Mouse (Mus musculus) hindbrain, postnatal 0 days (tissue): ENCODE results near the gene Atp2b4. TPM values are rescaled to one million over a fixed set of nuclear protein-coding genes. Genes with fewer than 3 reads are reported as not detected.
A peak's percentile ranks its signal among the peaks of the same experiment; 100 is the strongest.

ENCODE experiments used
- ATAC-seq: fragments of 200-750 bp; cut with Nextera tagmentation; 2 replicates; pipeline ENCODE4 v1.8.0; 2017; ENCODE audit warnings: mild to moderate bottlenecking, moderate TSS enrichment, moderate library complexity
- DNase-seq: peaks from one replicate; pipeline ENCODE4 v3.0.0-alpha.2; 2015; ENCODE audit warnings: low spot score
- H3K27ac ChIP-seq: fragments of 300-500 bp; sonication (generic); 2 replicates; pipeline ENCODE4 v1.5.1; 2014; ENCODE audit warnings: mild to moderate bottlenecking
- H3K27me3 ChIP-seq: fragments of 300-500 bp; sonication (generic); 2 replicates; pipeline ENCODE4 v1.6.1; 2014; ENCODE audit warnings: low read length, mixed read lengths; ENCODE audit not compliant: insufficient read depth
- H3K36me3 ChIP-seq: fragments of 300-500 bp; sonication (generic); 2 replicates; pipeline ENCODE4 v1.6.1; 2014; ENCODE audit warnings: low read length, mixed read lengths; ENCODE audit not compliant: insufficient read depth
- H3K4me1 ChIP-seq: fragments of 300-500 bp; sonication (generic); 2 replicates; pipeline ENCODE4 v1.6.1; 2014; ENCODE audit warnings: antibody characterized with exemption, low read length, mixed read lengths; ENCODE audit not compliant: insufficient read depth
- H3K4me2 ChIP-seq: fragments of 300-500 bp; sonication (generic); 2 replicates; pipeline ENCODE4 v1.6.1; 2014; ENCODE audit warnings: low read depth, mild to moderate bottlenecking, low read length, moderate library complexity, mixed read lengths
- H3K4me3 ChIP-seq: fragments of 300-500 bp; sonication (generic); 2 replicates; pipeline ENCODE4 v1.5.1; 2014; ENCODE audit warnings: low read length
- H3K9ac ChIP-seq: fragments of 300-500 bp; sonication (generic); replicated peaks from 2 replicates; pipeline ENCODE4 v1.6.1; 2014; ENCODE audit warnings: mild to moderate bottlenecking, low read length, moderate library complexity, mixed read lengths
- H3K9me3 ChIP-seq: fragments of 300-500 bp; sonication (generic); 2 replicates; pipeline ENCODE4 v1.6.1; 2016; ENCODE audit warnings: low read length, mixed read lengths
- CTCF ChIP-seq: IDR thresholded peaks from 2 replicates; pipeline ENCODE4 v1.5.1; 2016; ENCODE audit warnings: antibody characterized with exemption, control low read depth, low read depth
- WGBS: fragments of 180-500 bp; shearing (Covaris S2); extraction: QIAGEN DNeasy Blood & Tissue Kit; methylation state at CpG from one replicate; pipeline ENCODE4 v1.1.7; 2014; 5-methylcytosine and 5-hydroxymethylcytosine counted together
- polyA plus RNA-seq: library from polyadenylated mRNA; unstranded; fragments of >200 nt; fragmentation: Nextera tagmentation; extraction: Ambion mirVana; gene quantifications from 2 replicates; pipeline ENCODE4 v1.2.1, GENCODE M21; 2015
- total RNA-seq: library from RNA; depleted of rRNA; stranded (reverse); fragments of >200 nt; gene quantifications from 2 replicates; pipeline ENCODE4 v1.2.3, GENCODE M21; 2014; rRNA removed

Gene Atp2b4
- total RNA-seq (56.6 and 57.3 TPM in 2 replicates), polyA plus RNA-seq (13.2 and 13.4 TPM in 2 replicates)

GRCm38 (mm10) chr1:133800948-133801393, at the start of gene Atp2b4:
Gene Atp2b4 (minus strand): TSS chr1:133801041.
- Histone ChIP-seq H3K4me3 (peak within 1 kb of the TSS; percentile 60), H3K4me1 (peaks cover 5% of the 10 kb centered on the region; the same call in 1 of the 2 replicates), H3K36me3 (no peaks in the 10 kb centered on the region), H3K27me3 (no peaks in the 10 kb centered on the region), H3K9ac (peak within 1 kb of the TSS; percentile 56), H3K9me3 (no peaks in the 10 kb centered on the region), H3K4me2 (peak within 1 kb of the TSS; percentile 97), H3K27ac (peak within 1 kb of the TSS; percentile 55)
- no peak for TF ChIP-seq CTCF
- peak; percentile 93 for DNase-seq
- ATAC-seq, result peak; percentile 90
- under 1% methylated on average over 13 of the region's 16 CpGs for WGBS

DNA sequence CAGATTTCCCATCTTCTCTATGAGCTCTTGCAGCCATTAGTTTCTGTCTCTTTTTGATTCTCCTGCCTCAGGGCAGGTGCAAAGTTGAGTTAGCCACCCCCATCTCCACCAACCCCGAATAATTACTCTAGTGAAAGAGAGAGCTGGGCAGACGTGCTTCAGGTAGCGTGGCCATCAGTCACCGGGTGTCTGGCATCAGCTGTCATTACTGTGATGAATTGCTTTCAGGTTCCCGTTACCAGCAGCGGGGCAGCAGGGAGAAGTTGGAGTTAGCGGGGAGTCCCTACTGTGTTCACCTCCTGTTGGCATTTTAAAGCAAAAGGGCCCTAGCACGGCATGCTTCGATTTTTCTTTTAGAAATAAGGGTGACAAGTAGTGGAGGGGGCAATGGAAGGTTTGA, 43.9 kb upstream of the Atp2b4 start:
- H3K27ac ChIP-seq, result no peak overlapping the region
- no peak for DNase-seq
- peaks cover 13% of the 10 kb centered on the region for H3K4me1 ChIP-seq
- no peak overlapping the region for H3K4me3 ChIP-seq
- no peak overlapping the region for H3K4me2 ChIP-seq
- H3K27me3 ChIP-seq, result no peaks in the 10 kb centered on the region
- no peak for TF ChIP-seq CTCF
- H3K9ac ChIP-seq, result no peak overlapping the region
- no peak for ATAC-seq
- H3K36me3 ChIP-seq, result no peaks in the 10 kb centered on the region
- H3K9me3 ChIP-seq, result no peaks in the 10 kb centered on the region
- 16% methylated on average over 9 of the region's 9 CpGs for WGBS

DNA sequence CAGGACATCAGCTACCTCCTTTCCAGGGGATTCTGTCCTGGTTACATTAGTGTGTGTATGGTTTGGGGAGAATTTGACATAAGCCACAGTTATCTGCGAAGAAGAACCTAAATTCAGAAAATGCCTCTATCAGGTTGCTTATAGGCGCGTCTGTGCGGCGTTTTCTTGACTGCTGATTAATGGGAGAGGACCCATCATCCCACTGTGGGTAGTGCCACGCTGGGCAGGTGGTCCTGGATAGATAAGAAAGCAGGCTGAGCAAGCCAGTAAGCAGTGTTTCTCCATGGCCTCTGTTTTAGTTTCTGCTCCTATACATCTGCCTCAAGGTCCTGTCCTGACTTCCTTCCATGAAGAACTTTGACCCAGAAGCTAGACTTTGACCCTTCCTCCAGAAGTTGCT, 43.1 kb upstream of the Atp2b4 start:
- Histone ChIP-seq H3K4me3 (no peak overlapping the region), H3K4me2 (no peak overlapping the region), H3K36me3 (no peaks in the 10 kb centered on the region), H3K27me3 (no peaks in the 10 kb centered on the region), H3K9me3 (no peaks in the 10 kb centered on the region), H3K9ac (no peak overlapping the region), H3K27ac (no peak overlapping the region), H3K4me1 (peaks cover 13% of the 10 kb centered on the region)
- ATAC-seq (no peak), DNase-seq (no peak)
- no peak for TF ChIP-seq CTCF
- WGBS, result 90% methylated on average over 6 of the region's 6 CpGs

DNA sequence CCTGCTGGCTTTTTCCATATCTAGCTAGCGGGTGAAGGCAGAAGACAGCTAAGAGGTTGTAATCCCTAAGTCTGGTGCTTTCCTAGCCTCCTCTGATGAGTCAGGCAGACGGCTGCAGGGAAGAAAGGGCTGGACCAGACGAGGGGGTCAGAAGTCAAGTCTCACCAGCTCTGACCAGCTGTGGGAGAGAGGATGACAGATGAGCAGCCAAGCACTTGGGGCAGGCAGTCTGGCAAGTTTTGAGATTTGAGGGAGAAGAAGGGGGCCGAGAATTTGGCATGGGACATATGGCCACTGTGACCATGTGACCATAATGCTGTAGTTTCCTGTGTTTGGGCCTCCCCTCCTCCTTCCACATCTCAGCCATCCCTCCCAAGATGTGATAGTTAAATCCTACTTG, 42.5 kb upstream of the Atp2b4 start:
- Histone ChIP-seq H3K4me2 (no peak overlapping the region), H3K9me3 (no peaks in the 10 kb centered on the region), H3K27me3 (no peaks in the 10 kb centered on the region), H3K27ac (no peak overlapping the region), H3K4me1 (peaks cover 13% of the 10 kb centered on the region), H3K4me3 (no peak overlapping the region), H3K36me3 (no peaks in the 10 kb centered on the region), H3K9ac (no peak overlapping the region)
- DNase-seq, result no peak
- WGBS, result 48% methylated on average over 4 of the region's 4 CpGs
- no peak for ATAC-seq
- TF ChIP-seq CTCF, result no peak

- Histone ChIP-seq H3K27me3 (no peaks in the 10 kb centered on the region), H3K4me3 (no peak overlapping the region), H3K9me3 (no peaks in the 10 kb centered on the region), H3K27ac (no peak overlapping the region), H3K4me1 (peaks cover 13% of the 10 kb centered on the region), H3K9ac (no peak overlapping the region), H3K36me3 (no peaks in the 10 kb centered on the region), H3K4me2 (no peak overlapping the region)
- peak; percentile 65 for ATAC-seq
- TF ChIP-seq CTCF, result no peak
- peak; percentile 67 for DNase-seq
- 49% methylated on average over 11 of the region's 11 CpGs for WGBS
These were observed 41.4 kb upstream of the Atp2b4 start for GRCm38 (mm10) chr1:133842074-133842725.

DNA sequence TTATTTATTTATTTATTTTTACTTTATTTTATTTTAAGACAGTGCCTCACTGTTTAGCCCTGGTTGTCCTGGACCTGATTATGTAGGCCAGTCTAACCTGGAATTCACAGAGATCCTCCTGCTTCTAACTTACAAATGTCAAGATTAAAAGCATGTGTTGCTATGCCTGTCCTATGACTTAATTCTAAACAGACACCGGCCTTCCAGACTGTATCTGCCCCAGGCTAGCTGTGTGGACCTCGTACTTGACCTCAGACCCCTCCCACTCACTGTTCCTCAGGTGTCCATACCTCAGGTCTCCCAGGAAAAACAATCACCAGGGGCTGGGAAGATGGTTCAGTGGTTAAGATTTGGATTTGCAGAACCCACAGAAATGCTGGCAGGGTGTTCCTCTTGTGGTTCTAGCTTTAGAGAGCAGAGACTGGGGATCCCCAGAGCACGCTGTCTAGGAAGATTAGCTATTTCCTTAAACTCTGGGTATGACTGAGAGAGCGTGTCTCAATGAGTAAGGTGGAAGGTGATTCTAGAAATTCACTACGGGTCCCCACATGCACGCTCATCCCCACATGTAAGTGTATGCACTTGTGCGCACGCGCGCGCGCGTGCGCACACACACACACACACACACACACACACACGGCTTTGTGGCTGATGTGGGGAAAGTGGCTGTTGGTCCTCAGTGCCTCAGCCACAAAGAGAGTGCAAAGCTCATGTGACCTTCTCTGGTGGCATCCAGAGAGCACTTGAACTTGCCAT, 40.5 kb upstream of the Atp2b4 start:
- H3K36me3 ChIP-seq, result no peaks in the 10 kb centered on the region
- DNase-seq, result no peak
- H3K4me2 ChIP-seq, result no peak overlapping the region
- ATAC-seq, result no peak
- no peaks in the 10 kb centered on the region for H3K27me3 ChIP-seq
- WGBS, result 94% methylated on average over 15 of the region's 15 CpGs
- H3K4me3 ChIP-seq, result no peak overlapping the region
- no peak overlapping the region for H3K9ac ChIP-seq
- H3K27ac ChIP-seq, result no peak overlapping the region
- TF ChIP-seq CTCF, result no peak
- peaks cover 13% of the 10 kb centered on the region for H3K4me1 ChIP-seq
- no peaks in the 10 kb centered on the region for H3K9me3 ChIP-seq
